Mouse (Mus musculus) embryonic facial prominence, embryonic 15.5 days (tissue): ENCODE results near the gene Elk3. TPM values are rescaled to one million over a fixed set of nuclear protein-coding genes. Genes with fewer than 3 reads are reported as not detected.
A peak's percentile ranks its signal among the peaks of the same experiment; 100 is the strongest.

Source experiments
- ATAC-seq: fragments of 200-750 bp; cut with Nextera tagmentation; 2 replicates; pipeline ENCODE4 v1.8.0; 2017; ENCODE audit warnings: low read depth, moderate TSS enrichment; ENCODE audit not compliant: insufficient number of reproducible peaks, low FRiP score, low TSS enrichment
- H3K27ac ChIP-seq: fragments of 300-500 bp; sonication (generic); replicated peaks from 2 replicates; pipeline ENCODE4 v1.5.1; 2015; ENCODE audit warnings: mild to moderate bottlenecking, inconsistent platforms
- H3K27me3 ChIP-seq: fragments of 300-500 bp; sonication (generic); 2 replicates; pipeline ENCODE4 v1.6.1; 2015; ENCODE audit warnings: inconsistent platforms
- H3K36me3 ChIP-seq: fragments of 300-500 bp; sonication (generic); 2 replicates; pipeline ENCODE4 v1.6.1; 2015; ENCODE audit warnings: mild to moderate bottlenecking, inconsistent platforms
- H3K4me1 ChIP-seq: fragments of 300-500 bp; sonication (generic); 2 replicates; pipeline ENCODE4 v1.6.1; 2015; ENCODE audit warnings: inconsistent platforms
- H3K4me2 ChIP-seq: fragments of 300-500 bp; sonication (generic); replicated peaks from 2 replicates; pipeline ENCODE4 v1.6.1; 2015; ENCODE audit warnings: mild to moderate bottlenecking, inconsistent platforms
- H3K4me3 ChIP-seq: fragments of 300-500 bp; sonication (generic); replicated peaks from 2 replicates; pipeline ENCODE4 v1.5.1; 2015; ENCODE audit warnings: mild to moderate bottlenecking, inconsistent platforms
- H3K9ac ChIP-seq: fragments of 300-500 bp; sonication (generic); 2 replicates; pipeline ENCODE4 v1.6.1; 2015; ENCODE audit warnings: inconsistent platforms
- H3K9me3 ChIP-seq: fragments of 300-500 bp; sonication (generic); replicated peaks from 2 replicates; pipeline ENCODE4 v1.6.1; 2016; ENCODE audit warnings: inconsistent platforms
- WGBS: fragments of 180-500 bp; shearing (Covaris S2); methylation state at CpG from one replicate; pipeline ENCODE4 v1.1.7; 2015; 5-methylcytosine and 5-hydroxymethylcytosine counted together
- polyA plus RNA-seq: library from polyadenylated mRNA; unstranded; fragments of >200 nt; fragmentation: Nextera tagmentation; extraction: Ambion mirVana; gene quantifications from 2 replicates; pipeline ENCODE4 v1.2.1, GENCODE M21; 2015

The Elk3 gene
- polyA plus RNA-seq, 1 experiment from 2014 or later: 31.9 TPM

DNA sequence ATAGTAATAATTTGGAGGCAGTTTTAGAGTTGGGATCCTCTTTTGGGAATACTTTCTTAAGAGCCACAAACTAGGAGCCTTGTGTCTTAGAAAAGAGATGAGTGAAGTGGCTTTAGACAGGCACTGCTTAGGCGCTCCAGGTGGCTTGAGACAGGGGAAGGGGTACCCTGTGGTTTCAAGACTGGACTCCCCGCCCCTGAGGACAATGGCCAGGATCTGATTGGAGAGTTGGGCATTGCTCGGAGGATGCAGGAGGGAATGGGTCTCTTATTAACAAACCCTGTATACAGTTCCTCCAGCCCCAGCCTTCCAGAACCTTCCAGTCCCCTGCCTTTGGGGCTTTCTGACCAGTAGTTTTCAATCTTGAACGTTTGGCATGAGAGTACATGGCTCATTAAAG lies 641 bp upstream of the Elk3 start:
- WGBS: 9% methylated on average over 4 of the region's 4 CpGs
- Histone ChIP-seq H3K9ac (no peak overlapping the region), H3K27ac (peak overlapping the region; percentile 95), H3K4me2 (peak overlapping the region; percentile 92), H3K9me3 (no peaks in the 10 kb centered on the region), H3K27me3 (no peaks in the 10 kb centered on the region), H3K36me3 (no peaks in the 10 kb centered on the region), H3K4me3 (peak overlapping the region; percentile 75), H3K4me1 (peaks cover 11% of the 10 kb centered on the region; the same call in 1 of the 2 replicates)
- ATAC-seq: no peak

DNA sequence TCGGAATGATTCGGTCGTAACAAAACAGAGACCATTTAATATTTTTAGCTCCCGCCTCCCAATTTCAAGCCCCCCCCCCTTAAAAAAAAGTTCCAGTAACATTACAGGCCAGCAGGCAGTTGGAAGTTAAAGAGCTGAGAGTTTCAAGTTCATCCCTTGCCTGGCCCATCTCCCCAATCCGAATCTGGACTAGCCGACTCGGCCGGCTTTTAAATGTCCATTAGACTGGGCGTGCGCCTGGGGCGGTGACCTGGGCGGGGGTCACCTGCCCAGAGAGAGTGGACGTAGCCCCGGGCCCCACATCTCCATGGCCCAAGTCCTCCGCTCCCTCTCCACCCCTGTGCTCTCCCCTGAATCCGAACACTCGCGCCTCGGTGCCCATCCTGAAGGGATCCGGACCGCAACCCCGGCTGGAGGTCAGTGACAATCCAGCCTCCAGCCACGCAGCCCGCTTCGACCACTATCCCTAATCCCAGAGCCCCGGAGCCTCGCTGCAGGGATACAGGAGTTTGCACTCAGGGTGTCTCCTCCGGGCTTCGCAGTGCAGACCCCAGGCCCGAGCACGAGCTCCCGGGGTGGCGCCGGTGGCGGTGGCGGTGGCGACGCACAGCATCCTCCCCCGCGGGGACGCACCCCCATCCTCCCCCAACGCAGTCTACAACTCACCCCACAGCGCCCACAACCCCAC lies 857 bp downstream of the Elk3 start:
- ATAC-seq: peak; percentile 37
- peak overlapping the region; percentile 76 for H3K9ac ChIP-seq
- under 1% methylated on average over 43 of the region's 43 CpGs for WGBS

DNA sequence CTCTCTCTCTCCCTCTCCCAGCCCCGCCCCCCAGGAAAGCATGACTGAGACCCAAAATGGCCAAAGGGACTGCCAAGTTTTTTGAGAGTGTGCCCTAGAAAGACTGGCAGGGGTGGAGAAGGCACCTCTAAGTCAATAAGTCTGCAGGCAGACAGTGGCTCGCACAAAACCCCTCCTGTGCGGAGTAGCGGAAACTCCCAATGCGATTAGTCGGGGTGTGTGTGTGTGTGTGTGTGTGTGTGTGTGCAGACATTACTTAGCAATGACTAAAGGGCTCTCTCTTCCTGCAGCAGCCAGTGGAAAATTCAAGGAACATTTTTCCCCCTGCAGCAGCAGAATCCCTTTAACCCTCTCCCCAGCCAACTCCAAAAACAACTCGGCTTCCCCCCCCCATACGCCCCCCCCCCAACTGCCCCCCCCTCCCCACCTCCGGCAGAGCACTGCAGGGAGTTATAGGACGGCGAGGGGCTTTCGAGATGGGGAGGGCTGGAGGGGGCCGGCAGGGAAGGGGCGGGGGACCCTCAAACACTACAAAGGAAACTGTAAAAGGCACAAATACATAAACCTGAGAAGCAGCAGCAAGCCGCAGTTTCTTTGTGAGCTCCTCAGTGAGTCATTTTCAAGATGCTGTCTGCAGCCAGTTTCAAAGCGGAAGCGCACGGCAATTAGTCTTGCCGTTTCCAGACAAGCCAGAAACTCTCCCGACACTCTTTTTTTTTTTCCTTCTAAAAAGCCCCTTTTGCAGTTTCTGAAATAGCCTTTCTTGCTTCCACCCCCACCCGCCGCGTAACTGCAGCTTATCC lies 1.6 kb downstream of the Elk3 start:
- Histone ChIP-seq H3K4me2 (peak overlapping the region; percentile 92), H3K9me3 (no peaks in the 10 kb centered on the region), H3K27ac (peak overlapping the region; percentile 95), H3K9ac (peak overlapping the region; percentile 76), H3K4me1 (peaks cover 15% of the 10 kb centered on the region), H3K27me3 (no peaks in the 10 kb centered on the region), H3K4me3 (peak overlapping the region; percentile 75), H3K36me3 (no peaks in the 10 kb centered on the region)
- under 1% methylated on average over 19 of the region's 23 CpGs for WGBS
- ATAC-seq: peak; percentile 69

More for the DNA sequence above, 857 bp downstream of the Elk3 start:
- Histone ChIP-seq H3K4me2 (peak overlapping the region; percentile 92), H3K27ac (peak overlapping the region; percentile 95), H3K27me3 (no peaks in the 10 kb centered on the region), H3K4me1 (peaks cover 15% of the 10 kb centered on the region), H3K9me3 (no peaks in the 10 kb centered on the region), H3K4me3 (peak overlapping the region; percentile 75), H3K36me3 (no peaks in the 10 kb centered on the region)

DNA sequence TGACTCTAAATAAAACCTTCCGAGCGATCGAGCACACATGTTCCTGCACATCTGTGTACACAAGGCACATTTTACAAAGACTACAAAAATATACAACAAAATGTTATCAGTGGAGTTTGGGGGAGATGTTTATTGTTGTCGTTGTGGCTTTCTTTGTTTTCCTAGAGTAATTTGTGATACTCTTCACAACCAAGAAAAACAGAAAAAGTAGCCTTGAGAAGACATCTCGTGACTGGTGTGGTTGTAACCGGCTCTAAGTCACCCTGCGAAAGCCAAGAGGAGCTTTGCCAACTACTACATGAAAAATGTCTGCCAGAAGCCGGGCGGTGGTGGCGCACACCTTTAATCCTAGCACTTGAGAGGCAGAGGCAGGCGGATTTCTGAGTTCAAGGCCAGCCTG lies 4.6 kb downstream of the Elk3 start:
- Histone ChIP-seq H3K4me2 (no peak overlapping the region), H3K4me1 (peaks cover 23% of the 10 kb centered on the region), H3K27ac (no peak overlapping the region), H3K36me3 (no peaks in the 10 kb centered on the region), H3K4me3 (no peak overlapping the region), H3K9ac (no peak overlapping the region), H3K27me3 (no peaks in the 10 kb centered on the region), H3K9me3 (no peaks in the 10 kb centered on the region)
- WGBS: 74% methylated on average over 11 of the region's 11 CpGs
- no peak for ATAC-seq

DNA sequence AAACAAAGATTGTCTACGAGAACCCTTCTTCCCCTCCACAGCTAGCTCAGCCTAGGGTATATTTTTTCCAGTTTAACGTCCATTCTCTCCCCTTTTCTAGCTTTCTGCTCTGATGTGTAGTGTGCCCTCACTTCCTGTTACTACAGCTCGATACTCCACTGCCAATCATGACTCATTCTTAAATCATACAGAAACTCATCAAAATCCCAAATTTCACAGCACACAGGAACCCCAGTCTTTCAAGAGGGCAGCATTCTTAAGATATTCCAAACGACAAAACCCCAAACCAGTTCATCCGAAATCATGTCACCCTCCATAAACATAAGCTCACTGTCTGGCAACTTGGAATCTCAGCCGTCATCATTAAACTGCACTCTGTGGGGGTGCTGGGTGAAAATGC lies 5.0 kb downstream of the Elk3 start:
- 35% methylated on average over 6 of the region's 6 CpGs for WGBS
- no peak for ATAC-seq
- Histone ChIP-seq H3K9me3 (no peaks in the 10 kb centered on the region), H3K4me3 (no peak overlapping the region), H3K36me3 (no peaks in the 10 kb centered on the region), H3K27ac (no peak overlapping the region), H3K4me1 (peaks cover 23% of the 10 kb centered on the region), H3K27me3 (no peaks in the 10 kb centered on the region), H3K4me2 (no peak overlapping the region), H3K9ac (no peak overlapping the region)

DNA sequence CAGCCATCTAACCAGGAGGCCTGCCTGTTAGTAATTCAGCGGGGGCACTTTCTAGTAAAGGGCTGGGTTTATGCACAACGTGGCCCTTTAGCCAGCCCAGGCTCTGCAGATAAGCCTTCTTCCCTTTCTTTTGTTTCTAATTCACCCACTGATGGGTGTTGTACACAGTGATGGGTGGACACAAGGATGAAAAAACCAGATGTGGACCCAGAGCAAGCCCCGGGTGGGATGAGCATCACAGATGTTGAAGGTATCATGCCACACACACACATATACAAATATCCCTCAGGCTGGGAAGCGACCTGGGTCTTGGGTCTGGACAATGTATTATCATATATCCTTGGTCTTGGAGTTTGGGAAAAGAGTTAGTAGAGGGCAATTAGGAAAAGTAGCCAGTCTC lies 7.7 kb downstream of the Elk3 start:
- Histone ChIP-seq H3K27me3 (no peaks in the 10 kb centered on the region), H3K9me3 (no peaks in the 10 kb centered on the region), H3K4me3 (no peak overlapping the region), H3K36me3 (no peaks in the 10 kb centered on the region), H3K4me2 (no peak overlapping the region), H3K27ac (0 out of 2 replicates have a peak overlapping the region, but pooled peaks have one; percentile 13), H3K4me1 (peaks cover 28% of the 10 kb centered on the region), H3K9ac (no peak overlapping the region)
- WGBS: 71% methylated on average over 4 of the region's 4 CpGs
- ATAC-seq: no peak

DNA sequence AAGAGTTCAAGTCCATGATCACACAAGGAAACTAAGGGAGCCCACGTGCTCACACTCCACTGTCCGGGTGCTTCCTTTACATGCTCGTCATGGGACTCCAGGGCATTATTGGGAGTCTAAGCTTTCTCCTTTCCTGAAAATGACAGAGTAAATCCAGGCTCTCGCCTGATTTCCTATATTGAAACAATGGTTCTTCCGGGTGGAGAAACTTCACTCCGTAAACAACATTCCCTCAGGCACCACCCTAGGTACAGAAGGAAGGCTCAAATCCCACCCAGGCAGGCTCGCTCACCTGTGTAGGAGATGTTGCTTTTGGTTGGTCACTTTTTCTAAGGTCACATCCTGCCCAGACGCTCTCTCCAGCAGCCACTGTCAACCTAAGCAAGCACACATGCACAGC lies 9.1 kb downstream of the Elk3 start:
- Histone ChIP-seq H3K27me3 (no peaks in the 10 kb centered on the region), H3K4me1 (peaks cover 32% of the 10 kb centered on the region), H3K4me3 (no peak overlapping the region), H3K27ac (no peak overlapping the region), H3K4me2 (no peak overlapping the region), H3K9ac (no peak overlapping the region), H3K36me3 (no peaks in the 10 kb centered on the region), H3K9me3 (no peaks in the 10 kb centered on the region)
- WGBS: 77% methylated on average over 8 of the region's 8 CpGs
- no peak for ATAC-seq

DNA sequence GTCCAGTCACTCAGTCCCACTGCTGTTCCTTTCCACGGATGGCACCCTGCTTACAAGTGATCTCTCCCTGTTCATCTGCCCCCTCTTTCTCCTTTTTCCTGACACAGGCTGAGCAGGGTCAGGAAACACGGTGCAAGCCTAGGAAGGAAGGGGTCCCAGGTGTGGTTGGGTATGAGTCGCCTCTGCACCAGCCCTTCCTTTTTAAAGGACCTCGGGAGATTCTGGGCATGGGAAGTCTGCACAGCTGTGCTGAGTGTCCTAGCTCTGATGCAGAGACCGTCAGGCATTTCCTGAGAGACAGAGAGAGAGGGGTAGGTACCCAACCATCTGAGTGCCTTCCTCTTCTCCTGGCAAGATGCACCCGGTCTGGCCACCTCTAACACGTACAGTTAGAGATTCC lies 12.7 kb downstream of the Elk3 start:
- Histone ChIP-seq H3K4me1 (peaks cover 37% of the 10 kb centered on the region), H3K27me3 (no peaks in the 10 kb centered on the region), H3K36me3 (no peaks in the 10 kb centered on the region), H3K9ac (no peak overlapping the region), H3K9me3 (no peaks in the 10 kb centered on the region), H3K27ac (peak overlapping the region; percentile 17; the same call in 1 of the 2 replicates), H3K4me2 (no peak overlapping the region), H3K4me3 (no peak overlapping the region)
- ATAC-seq: 0 out of 2 replicates have a peak, but pooled peaks have one; percentile 30
- 35% methylated on average over 7 of the region's 7 CpGs for WGBS

DNA sequence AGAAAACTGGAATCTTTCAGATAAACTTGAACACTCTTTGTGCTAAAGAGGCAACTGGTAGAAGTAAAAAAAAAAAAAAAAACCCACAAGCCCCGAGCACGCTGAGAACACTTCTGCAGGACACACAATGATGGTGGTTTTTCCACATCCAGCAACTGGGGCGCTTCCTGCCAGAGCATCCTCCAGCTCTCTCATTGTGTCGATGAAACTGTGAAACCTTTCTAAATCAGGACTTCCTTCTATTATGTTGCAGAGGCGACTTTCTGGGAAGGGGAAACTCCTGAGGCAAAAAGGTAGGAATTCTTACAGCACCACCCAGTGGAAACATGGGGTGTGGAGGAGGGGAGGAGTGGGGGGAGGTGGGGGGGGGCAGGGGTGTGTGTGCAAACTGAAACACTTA lies 13.2 kb downstream of the Elk3 start:
- H3K4me1 ChIP-seq: peaks cover 37% of the 10 kb centered on the region
- peak overlapping the region; percentile 17; the same call in 1 of the 2 replicates for H3K27ac ChIP-seq
- no peaks in the 10 kb centered on the region for H3K36me3 ChIP-seq
- no peak overlapping the region for H3K4me3 ChIP-seq
- H3K9me3 ChIP-seq: no peaks in the 10 kb centered on the region
- H3K9ac ChIP-seq: no peak overlapping the region
- 31% methylated on average over 5 of the region's 5 CpGs for WGBS
- no peaks in the 10 kb centered on the region for H3K27me3 ChIP-seq
- no peak for ATAC-seq
- no peak overlapping the region for H3K4me2 ChIP-seq

DNA sequence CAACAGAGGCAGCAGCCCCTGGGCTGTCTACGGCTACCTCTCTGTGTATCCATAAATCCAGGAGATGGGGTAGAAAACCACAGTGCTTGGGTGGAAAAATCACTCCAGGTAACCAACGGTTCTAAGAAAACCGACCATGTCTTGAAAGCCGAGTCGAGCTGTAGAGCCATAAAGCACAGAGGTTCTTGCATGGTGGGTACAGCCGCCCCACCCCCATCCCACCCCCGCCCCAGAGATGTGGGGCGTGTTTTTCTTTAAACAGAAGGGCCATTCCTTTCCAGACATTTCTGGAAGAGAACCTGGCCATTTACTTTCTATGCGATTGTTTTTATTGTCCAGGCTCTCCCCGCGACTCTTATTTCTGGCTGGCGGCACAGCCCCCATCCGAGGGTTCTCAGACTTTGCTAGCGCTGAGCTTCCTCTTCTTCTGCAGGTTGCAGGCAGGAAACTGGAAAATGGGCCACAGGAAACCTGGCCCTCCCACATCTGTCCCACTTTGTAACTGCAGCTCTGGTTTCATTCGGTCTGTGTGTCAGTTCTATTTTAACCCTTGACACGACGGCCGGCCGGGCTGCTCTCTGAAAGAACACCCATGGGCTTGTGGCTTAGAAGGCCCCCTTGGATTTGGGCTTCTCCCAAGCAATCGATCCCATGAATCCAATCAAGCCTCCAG lies 16.3 kb downstream of the Elk3 start:
- Histone ChIP-seq H3K9me3 (no peaks in the 10 kb centered on the region), H3K27ac (no peak overlapping the region), H3K4me1 (peaks cover 37% of the 10 kb centered on the region), H3K4me3 (no peak overlapping the region), H3K9ac (no peak overlapping the region), H3K27me3 (no peaks in the 10 kb centered on the region), H3K36me3 (no peaks in the 10 kb centered on the region), H3K4me2 (peak overlapping the region; percentile 21; the same call in 1 of the 2 replicates)
- WGBS: 32% methylated on average over 20 of the region's 20 CpGs
- no peak for ATAC-seq

DNA sequence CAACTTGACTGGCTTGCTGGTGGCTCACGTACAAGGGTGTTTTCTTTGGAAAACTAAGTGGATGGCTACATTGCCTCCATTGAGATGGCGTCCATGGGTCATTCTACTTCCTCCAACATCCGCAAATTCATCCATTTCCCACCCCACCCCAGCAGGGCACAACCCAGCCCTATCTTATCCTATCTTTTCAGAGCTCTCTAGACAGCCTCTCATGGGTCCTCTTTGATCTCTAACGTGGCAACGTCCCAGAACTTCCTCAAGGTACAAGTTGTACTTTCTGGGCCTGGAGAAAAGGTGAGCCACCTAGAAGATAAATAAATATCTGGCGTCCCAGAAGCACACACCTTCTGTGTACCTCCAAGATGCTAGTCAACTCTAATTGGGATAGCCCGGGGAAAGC lies 17.3 kb downstream of the Elk3 start:
- no peaks in the 10 kb centered on the region for H3K27me3 ChIP-seq
- no peak for ATAC-seq
- no peaks in the 10 kb centered on the region for H3K9me3 ChIP-seq
- H3K4me1 ChIP-seq: peaks cover 29% of the 10 kb centered on the region
- WGBS: 60% methylated on average over 7 of the region's 7 CpGs
- no peak overlapping the region for H3K9ac ChIP-seq
- no peak overlapping the region for H3K27ac ChIP-seq
- no peak overlapping the region for H3K4me3 ChIP-seq
- H3K4me2 ChIP-seq: no peak overlapping the region
- H3K36me3 ChIP-seq: no peaks in the 10 kb centered on the region
